Mouse (Mus musculus): ENCODE measurements around the gene Syvn1. TPM values are rescaled to one million over a fixed set of nuclear protein-coding genes. Genes with fewer than 3 reads are reported as not detected.
A peak's percentile ranks its signal among the peaks of the same experiment; 100 is the strongest.

Gene Syvn1
- total RNA-seq, 4 experiments from 2014 or later: 18.9 to 21.7 (median 21.4) TPM

DNA sequence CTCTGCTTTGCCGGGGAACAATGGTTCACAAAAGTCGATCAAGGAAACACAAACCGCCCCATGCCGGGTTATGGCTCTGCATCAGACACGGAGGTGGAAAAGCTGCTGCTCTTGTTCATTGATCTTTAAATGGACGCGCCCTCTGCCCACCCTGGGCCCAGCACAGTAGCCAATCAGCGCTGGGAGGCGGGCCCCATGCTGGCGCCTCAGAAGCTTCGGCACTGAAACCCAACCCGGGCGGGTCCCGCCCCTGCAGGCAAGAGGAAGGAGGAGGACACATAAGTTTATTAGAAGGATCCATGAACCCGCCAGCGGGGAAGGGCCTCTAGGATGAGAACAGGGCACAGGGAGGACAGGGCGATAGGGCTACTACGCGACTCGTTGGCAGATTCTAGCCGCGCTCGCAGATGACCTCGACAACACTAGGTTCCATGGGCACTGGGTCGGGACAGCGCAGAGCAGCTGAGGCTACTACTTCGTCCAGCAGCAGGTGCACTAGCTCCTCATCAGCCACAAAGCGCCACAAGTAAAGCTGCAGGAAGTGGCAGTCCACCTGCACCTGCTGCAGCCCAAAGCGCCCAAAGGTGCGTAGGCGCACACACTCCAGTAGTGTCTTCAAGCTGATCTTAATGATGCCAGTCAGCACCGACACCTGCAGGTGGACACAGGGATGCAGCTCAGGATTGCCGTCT lies 21.5 kb downstream of the Syvn1 start, which contains the start of gene Tm7sf2:
TSS of gene Tm7sf2 (minus strand) at position 650 of the 692 bp plus-strand sequence.
- peak; percentile 89 for DNase-seq (ENCODE audit: low spot score)

- DNase-seq (ENCODE audit: low spot score): no peak
Observed at GRCm38 (mm10) chr19:6068951-6069350, 22.6 kb downstream of the Syvn1 start.

DNA sequence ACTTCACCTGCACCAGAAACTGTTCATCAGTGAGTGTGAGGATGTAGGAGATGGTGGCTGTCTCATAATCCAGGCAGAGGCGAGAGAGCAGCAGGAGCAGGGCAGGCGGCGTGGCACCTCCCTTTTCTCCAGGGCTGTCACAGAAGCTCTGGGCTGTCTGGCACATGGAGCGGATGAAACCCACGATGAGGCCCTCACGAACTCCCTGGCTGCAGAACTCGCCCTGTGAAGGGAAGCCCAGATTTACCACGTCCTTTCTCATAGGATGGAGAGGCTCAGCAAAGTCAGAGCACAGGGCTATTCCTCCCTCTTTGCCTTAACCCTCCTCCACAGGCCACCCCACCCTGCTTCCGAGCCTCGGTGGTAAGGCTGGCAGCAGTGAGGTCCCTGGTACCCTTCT lies 23.5 kb downstream of the Syvn1 start:
- DNase-seq (ENCODE audit: low spot score): no peak

DNA sequence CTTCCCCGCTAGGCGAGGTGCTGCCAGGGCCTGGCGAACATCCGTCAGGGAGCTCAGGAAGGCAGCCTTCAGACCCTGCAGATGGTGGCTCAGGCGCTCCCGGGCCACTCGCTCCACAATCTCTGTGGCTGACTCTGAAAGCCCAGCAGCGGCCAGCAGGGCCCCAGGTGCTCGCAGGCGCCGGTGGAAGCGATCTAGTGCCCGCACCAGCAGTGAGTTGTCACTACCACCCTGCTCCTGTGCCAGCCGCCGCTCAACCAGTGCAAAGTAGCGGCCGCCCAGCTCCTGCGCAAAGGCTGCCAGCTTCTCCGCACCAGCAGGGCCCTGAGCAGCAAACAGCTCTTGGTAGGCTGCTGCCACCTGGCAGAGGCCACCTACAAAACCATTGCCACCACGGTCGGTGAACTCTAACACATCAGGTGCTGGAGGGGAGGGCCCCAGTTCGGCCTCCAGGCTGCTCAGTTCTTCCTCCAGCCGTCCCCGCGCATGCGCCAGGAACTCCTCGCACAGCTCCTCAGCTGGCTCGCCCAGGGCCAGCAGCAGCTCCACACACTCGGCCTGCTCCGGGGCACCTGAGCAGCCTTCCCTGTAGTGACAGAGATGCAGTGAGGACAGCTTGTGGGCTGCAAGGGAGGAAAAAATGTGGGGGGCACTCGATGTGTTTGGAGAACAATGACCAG lies 24.3 kb downstream of the Syvn1 start:
- no peak for DNase-seq (ENCODE audit: low spot score)

DNA sequence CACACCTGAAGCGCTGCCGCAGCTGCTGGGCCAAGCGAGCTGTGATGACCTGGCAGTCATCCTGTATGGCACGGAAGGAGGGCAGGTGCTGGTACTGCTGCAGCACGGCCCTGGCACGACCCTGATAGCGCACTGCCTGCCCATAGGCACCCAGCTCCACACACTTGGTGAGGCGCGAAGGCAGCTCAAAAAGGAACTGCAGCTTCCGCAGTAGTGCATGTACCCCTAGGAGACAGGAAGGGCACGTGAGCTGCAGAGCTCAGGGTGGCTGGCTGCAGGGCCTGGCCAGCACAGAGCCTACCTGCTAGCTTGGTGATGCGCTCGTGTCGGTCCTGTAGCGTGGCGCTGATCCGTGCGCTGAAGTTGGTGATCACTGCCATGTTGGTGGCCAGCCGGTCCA lies 24.9 kb downstream of the Syvn1 start:
- no peak for DNase-seq (ENCODE audit: low spot score)

DNA sequence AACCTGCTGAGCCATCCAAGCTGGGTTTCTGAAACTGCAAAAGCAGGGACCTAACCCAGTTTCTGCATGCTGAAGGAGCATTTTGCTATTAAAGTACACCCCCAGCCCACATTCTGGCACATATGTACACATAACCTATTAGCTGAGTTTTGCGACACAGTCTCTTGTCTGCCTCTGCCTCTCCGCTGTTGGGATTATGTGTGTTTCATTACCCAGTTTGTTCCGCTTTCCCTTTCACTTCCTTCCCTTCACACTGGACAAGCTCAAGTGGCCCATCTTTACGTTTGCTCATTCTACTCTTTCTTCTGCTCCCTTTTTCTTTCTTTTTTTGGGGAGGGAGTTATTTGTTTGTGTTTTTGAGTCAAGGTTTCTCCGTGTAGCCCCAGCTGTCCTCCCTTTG lies 27.5 kb downstream of the Syvn1 start:
- DNase-seq (ENCODE audit: low spot score): no peak

GRCm38 (mm10) chr19:6076564-6077393 lies 30.4 kb downstream of the Syvn1 start, which contains the start of gene Vps51:
Vps51 (minus strand) TSS chr19:6077231.
- peak; percentile 89 for DNase-seq (ENCODE audit: low spot score)

DNA sequence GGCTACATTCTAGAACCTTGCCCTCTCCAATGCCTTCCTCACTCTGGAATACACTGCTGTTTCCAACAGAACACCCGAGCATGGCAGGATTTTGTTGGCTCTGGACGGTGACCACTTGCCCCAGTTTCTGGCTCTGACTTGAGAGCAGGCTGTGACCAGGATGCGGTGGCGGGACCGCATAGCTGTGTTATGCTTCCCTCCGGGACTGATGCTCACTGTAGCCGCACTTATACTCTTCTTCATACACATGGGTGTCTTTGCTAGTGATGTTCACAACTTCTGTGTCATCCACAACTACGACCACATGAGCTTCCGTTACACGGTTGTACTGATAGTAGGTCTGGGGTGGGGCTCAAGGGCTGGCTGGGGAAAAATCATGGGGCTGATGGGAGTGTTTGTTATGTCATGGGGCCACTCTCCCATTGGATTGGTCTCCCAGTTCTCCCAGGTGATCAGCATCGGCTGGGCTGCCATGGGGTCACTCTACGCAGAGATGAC lies 33.7 kb downstream of the Syvn1 start, which contains the start of gene Tmem262:
TSS of gene Tmem262 (plus strand) at position 51 of the 498 bp plus-strand sequence.
- DNase-seq (ENCODE audit: low spot score): no peak

GRCm38 (mm10) chr19:6082156-6082555 lies 35.8 kb downstream of the Syvn1 start, which contains the start of gene Gm28374:
Gm28374 (minus strand) TSS chr19:6082256.
- no peak for DNase-seq (ENCODE audit: low spot score)

- DNase-seq (ENCODE audit: low spot score): peak; percentile 97
Observed at GRCm38 (mm10) chr19:6084478-6085248, 38.3 kb downstream of the Syvn1 start, which contains the start of the genes Zfpl1 and Cdca5. Zfpl1 (minus strand) TSS chr19:6084956. Cdca5 (plus strand) TSS chr19:6084983.

- DNase-seq (ENCODE audit: low spot score): no peak
Observed at GRCm38 (mm10) chr19:6085417-6085879, 39.1 kb downstream of the Syvn1 start.

- no peak for DNase-seq (ENCODE audit: low spot score)
Observed at GRCm38 (mm10) chr19:6088841-6089240, 42.5 kb downstream of the Syvn1 start.

DNA sequence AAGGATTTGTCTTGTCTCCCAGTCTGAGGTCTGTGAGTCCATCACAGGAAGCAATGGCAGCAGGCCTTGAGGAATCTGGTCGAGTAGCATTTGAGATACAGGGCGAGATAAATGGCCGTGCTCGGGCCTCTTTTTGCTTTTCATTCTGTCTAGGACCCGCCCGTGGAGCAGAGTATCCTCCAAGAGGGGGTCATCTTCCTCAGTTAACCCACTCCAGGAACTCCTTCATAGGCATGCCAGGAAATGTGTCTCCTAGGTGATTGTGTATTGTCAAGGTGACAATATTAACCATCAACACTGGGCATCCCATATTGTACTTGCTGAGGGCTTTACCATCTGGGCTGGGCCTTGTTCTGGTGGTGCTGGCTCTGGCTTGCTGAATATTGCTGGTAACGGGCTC lies 47.7 kb downstream of the Syvn1 start, which contains the start of gene AC131692.1:
TSS of gene AC131692.1 (plus strand) at position 301 of the 400 bp plus-strand sequence.
- no peak for DNase-seq (ENCODE audit: low spot score)

GRCm38 (mm10) chr19:6097847-6098246 lies 51.5 kb downstream of the Syvn1 start:
- no peak for DNase-seq (ENCODE audit: low spot score)

GRCm38 (mm10) chr19:6101186-6101585 lies 54.8 kb downstream of the Syvn1 start:
- no peak for DNase-seq (ENCODE audit: low spot score)

- no peak for DNase-seq (ENCODE audit: low spot score)
Observed at GRCm38 (mm10) chr19:6102169-6102853, 55.9 kb downstream of the Syvn1 start.

Measured in heart, adult 8-10 months (tissue).